Mouse (Mus musculus): ENCODE measurements around the gene Vipr1. TPM values are rescaled to one million over a fixed set of nuclear protein-coding genes. Genes with fewer than 3 reads are reported as not detected.
A peak's percentile ranks its signal among the peaks of the same experiment; 100 is the strongest.

The Vipr1 gene
- polyA plus RNA-seq, 1 experiment from 2014 or later: 0.45 TPM

GRCm38 (mm10) chr9:121696626-121697025 is 54.1 kb downstream of the Vipr1 start:
- no peaks in the 10 kb centered on the region for H3K9me3 ChIP-seq (ENCODE audit: control insufficient read depth, low read length)
- no peak overlapping the region for H3K4me3 ChIP-seq (ENCODE audit: low read depth, low read length)
- WGBS: 90% methylated on average over 9 of the region's 9 CpGs
- ATAC-seq (ENCODE audit: insufficient read depth, low FRiP score, low TSS enrichment) (no peak), DNase-seq (ENCODE audit: low spot score) (no peak)
- no peaks in the 10 kb centered on the region for H3K27me3 ChIP-seq (ENCODE audit: control insufficient read depth, insufficient read depth, low read length)
- H3K36me3 ChIP-seq (ENCODE audit: control insufficient read depth, insufficient read depth, low read length): peaks cover 3% of the 10 kb centered on the region; the same call in 1 of the 2 replicates
- H3K4me1 ChIP-seq (ENCODE audit: control insufficient read depth, insufficient read depth, low read length): no peaks in the 10 kb centered on the region
- H3K9ac ChIP-seq (ENCODE audit: low read length): no peak overlapping the region
- no peak overlapping the region for H3K4me2 ChIP-seq (ENCODE audit: low read depth)
- H3K27ac ChIP-seq (ENCODE audit: low read depth, low read length): no peak overlapping the region

GRCm38 (mm10) chr9:121697150-121698049 is 54.9 kb downstream of the Vipr1 start:
- H3K27ac ChIP-seq (ENCODE audit: low read depth, low read length): no peak overlapping the region
- H3K27me3 ChIP-seq (ENCODE audit: control insufficient read depth, insufficient read depth, low read length): no peaks in the 10 kb centered on the region
- ATAC-seq (ENCODE audit: insufficient read depth, low FRiP score, low TSS enrichment) (peak; percentile 16; the same call in 1 of the 2 replicates), DNase-seq (ENCODE audit: low spot score) (peak; percentile 45)
- H3K4me2 ChIP-seq (ENCODE audit: low read depth): no peak overlapping the region
- no peak overlapping the region for H3K9ac ChIP-seq (ENCODE audit: low read length)
- WGBS: 100% methylated on average over 1 of the region's 1 CpGs
- H3K36me3 ChIP-seq (ENCODE audit: control insufficient read depth, insufficient read depth, low read length): peaks cover 3% of the 10 kb centered on the region; the same call in 1 of the 2 replicates
- H3K9me3 ChIP-seq (ENCODE audit: control insufficient read depth, low read length): no peaks in the 10 kb centered on the region
- no peak overlapping the region for H3K4me3 ChIP-seq (ENCODE audit: low read depth, low read length)
- H3K4me1 ChIP-seq (ENCODE audit: control insufficient read depth, insufficient read depth, low read length): no peaks in the 10 kb centered on the region

- ATAC-seq (ENCODE audit: insufficient read depth, low FRiP score, low TSS enrichment): no peak
- Histone ChIP-seq H3K36me3 (ENCODE audit: control insufficient read depth, insufficient read depth, low read length) (no peaks in the 10 kb centered on the region), H3K9me3 (ENCODE audit: control insufficient read depth, low read length) (no peaks in the 10 kb centered on the region), H3K27me3 (ENCODE audit: control insufficient read depth, insufficient read depth, low read length) (no peaks in the 10 kb centered on the region), H3K9ac (ENCODE audit: low read length) (peak overlapping the region; percentile 80), H3K4me1 (ENCODE audit: control insufficient read depth, insufficient read depth, low read length) (peaks cover 14% of the 10 kb centered on the region), H3K4me2 (ENCODE audit: low read depth) (peak overlapping the region; percentile 95), H3K4me3 (ENCODE audit: low read depth, low read length) (peak overlapping the region; percentile 78), H3K27ac (ENCODE audit: low read depth, low read length) (0 out of 2 replicates have a peak overlapping the region, but pooled peaks have one; percentile 10)
- DNase-seq (ENCODE audit: low spot score): no peak
- 39% methylated on average over 11 of the region's 11 CpGs for WGBS
These were observed 61.7 kb downstream of the Vipr1 start for GRCm38 (mm10) chr9:121704261-121704645.

GRCm38 (mm10) chr9:121704646-121705625 is 62.4 kb downstream of the Vipr1 start, which contains the start of gene Sec22c:
Sec22c (minus strand) TSS chr9:121705490.
- H3K4me3 ChIP-seq (ENCODE audit: low read depth, low read length): peak within 1 kb of the TSS; percentile 78
- under 1% methylated on average over 63 of the region's 69 CpGs for WGBS
- H3K9me3 ChIP-seq (ENCODE audit: control insufficient read depth, low read length): no peaks in the 10 kb centered on the region
- H3K27ac ChIP-seq (ENCODE audit: low read depth, low read length): peak within 1 kb of the TSS; percentile 67; the same call in 1 of the 2 replicates
- peak within 1 kb of the TSS; percentile 95 for H3K4me2 ChIP-seq (ENCODE audit: low read depth)
- peak within 1 kb of the TSS; percentile 80 for H3K9ac ChIP-seq (ENCODE audit: low read length)
- H3K36me3 ChIP-seq (ENCODE audit: control insufficient read depth, insufficient read depth, low read length): no peaks in the 10 kb centered on the region
- H3K4me1 ChIP-seq (ENCODE audit: control insufficient read depth, insufficient read depth, low read length): peaks cover 14% of the 10 kb centered on the region
- no peaks in the 10 kb centered on the region for H3K27me3 ChIP-seq (ENCODE audit: control insufficient read depth, insufficient read depth, low read length)
- peak; percentile 98 for ATAC-seq (ENCODE audit: insufficient read depth, low FRiP score, low TSS enrichment)
- peak; percentile 91 for DNase-seq (ENCODE audit: low spot score)

GRCm38 (mm10) chr9:121706029-121706675 is 63.6 kb downstream of the Vipr1 start:
- ATAC-seq (ENCODE audit: insufficient read depth, low FRiP score, low TSS enrichment) (no peak), DNase-seq (ENCODE audit: low spot score) (no peak)
- H3K9ac ChIP-seq (ENCODE audit: low read length): no peak overlapping the region; the same call in 1 of the 2 replicates
- H3K27me3 ChIP-seq (ENCODE audit: control insufficient read depth, insufficient read depth, low read length): no peaks in the 10 kb centered on the region
- H3K9me3 ChIP-seq (ENCODE audit: control insufficient read depth, low read length): no peaks in the 10 kb centered on the region
- no peak overlapping the region for H3K27ac ChIP-seq (ENCODE audit: low read depth, low read length)
- no peak overlapping the region for H3K4me2 ChIP-seq (ENCODE audit: low read depth)
- H3K4me1 ChIP-seq (ENCODE audit: control insufficient read depth, insufficient read depth, low read length): peaks cover 19% of the 10 kb centered on the region
- H3K4me3 ChIP-seq (ENCODE audit: low read depth, low read length): no peak overlapping the region
- WGBS: 79% methylated on average over 6 of the region's 6 CpGs
- H3K36me3 ChIP-seq (ENCODE audit: control insufficient read depth, insufficient read depth, low read length): no peaks in the 10 kb centered on the region

GRCm38 (mm10) chr9:121707801-121708200 is 65.3 kb downstream of the Vipr1 start:
- WGBS: 53% methylated on average over 6 of the region's 6 CpGs
- Histone ChIP-seq H3K9ac (ENCODE audit: low read length) (no peak overlapping the region), H3K36me3 (ENCODE audit: control insufficient read depth, insufficient read depth, low read length) (no peaks in the 10 kb centered on the region), H3K4me2 (ENCODE audit: low read depth) (no peak overlapping the region), H3K27me3 (ENCODE audit: control insufficient read depth, insufficient read depth, low read length) (no peaks in the 10 kb centered on the region), H3K4me1 (ENCODE audit: control insufficient read depth, insufficient read depth, low read length) (peaks cover 21% of the 10 kb centered on the region), H3K27ac (ENCODE audit: low read depth, low read length) (no peak overlapping the region), H3K4me3 (ENCODE audit: low read depth, low read length) (no peak overlapping the region), H3K9me3 (ENCODE audit: control insufficient read depth, low read length) (no peaks in the 10 kb centered on the region)
- no peak for DNase-seq (ENCODE audit: low spot score)
- ATAC-seq (ENCODE audit: insufficient read depth, low FRiP score, low TSS enrichment): no peak

GRCm38 (mm10) chr9:121708506-121709486 is 66.3 kb downstream of the Vipr1 start:
- Histone ChIP-seq H3K9me3 (ENCODE audit: control insufficient read depth, low read length) (no peaks in the 10 kb centered on the region), H3K4me1 (ENCODE audit: control insufficient read depth, insufficient read depth, low read length) (peaks cover 21% of the 10 kb centered on the region), H3K4me3 (ENCODE audit: low read depth, low read length) (no peak overlapping the region), H3K9ac (ENCODE audit: low read length) (no peak overlapping the region), H3K4me2 (ENCODE audit: low read depth) (no peak overlapping the region), H3K27ac (ENCODE audit: low read depth, low read length) (no peak overlapping the region), H3K27me3 (ENCODE audit: control insufficient read depth, insufficient read depth, low read length) (no peaks in the 10 kb centered on the region), H3K36me3 (ENCODE audit: control insufficient read depth, insufficient read depth, low read length) (no peaks in the 10 kb centered on the region)
- DNase-seq (ENCODE audit: low spot score) (no peak), ATAC-seq (ENCODE audit: insufficient read depth, low FRiP score, low TSS enrichment) (no peak)
- WGBS: 71% methylated on average over 7 of the region's 7 CpGs

Data from neural tube, embryonic 11.5 days (tissue).